ENCODE assay signal across 7 mouse cellular contexts in genomic region chr14:31233070-31233995, GRCm38 (mm10). TPM values are rescaled to one million over a fixed set of nuclear protein-coding genes. Genes with fewer than 3 reads are reported as not detected.
A peak's percentile ranks its signal among the peaks of the same experiment; 100 is the strongest.
DNase-seq lines count a peak whose midpoint lies in the region; ATAC-seq and TF ChIP-seq lines count a peak whose summit lies in the region.

No protein-coding gene starts in this region.

- 87% methylated on average over 14 of the region's 14 CpGs for WGBS in midbrain, embryonic 11.5 days
- 86% methylated on average over 14 of the region's 14 CpGs for WGBS in midbrain, embryonic 10.5 days
- WGBS in hindbrain, embryonic 12.5 days = 86% methylated on average over 14 of the region's 14 CpGs
- 84% methylated on average over 14 of the region's 14 CpGs for WGBS in limb, embryonic 13.5 days
- WGBS in stomach, postnatal 0 days = 75% methylated on average over 14 of the region's 14 CpGs

- ATAC-seq in midbrain, embryonic 11.5 days (ENCODE audit: low FRiP score) = peak; percentile 38
- ATAC-seq in hindbrain, embryonic 12.5 days (ENCODE audit: low FRiP score) = peak; percentile 32; the same call in 1 of the 2 replicates
- ATAC-seq in limb, embryonic 13.5 days (ENCODE audit: low FRiP score, low read depth) = peak; percentile 33; the same call in 1 of the 2 replicates
- peak; percentile 9 for ATAC-seq in stomach, postnatal 0 days (ENCODE audit: low FRiP score, low TSS enrichment)

- no peak overlapping the region for H3K4me3 ChIP-seq in midbrain, embryonic 11.5 days (ENCODE audit: low read depth, low read length)
- no peak overlapping the region for H3K4me3 ChIP-seq in midbrain, embryonic 10.5 days
- no peak overlapping the region for H3K4me3 ChIP-seq in hindbrain, embryonic 12.5 days
- no peak overlapping the region for H3K4me3 ChIP-seq in limb, embryonic 13.5 days
- no peak overlapping the region for H3K4me3 ChIP-seq in stomach, postnatal 0 days (ENCODE audit: low read depth, low read length)

- peak; percentile 65 for DNase-seq in midbrain, embryonic 11.5 days (ENCODE audit: low spot score, missing footprints)
- DNase-seq in midbrain, embryonic 10.5 days (ENCODE audit: low spot score) = no peak
- no peak for DNase-seq in stomach, postnatal 0 days (ENCODE audit: low spot score)
- DNase-seq in natural killer cell, adult 2 months (ENCODE audit: low spot score in 2 of 2) = no peak
- no peak for DNase-seq in spleen, postnatal 14 days (ENCODE audit: low spot score in 2 of 2)

- no peaks in the 10 kb centered on the region for H3K4me1 ChIP-seq in midbrain, embryonic 11.5 days (ENCODE audit: control insufficient read depth, insufficient read depth, low read length)
- H3K4me1 ChIP-seq in midbrain, embryonic 10.5 days = peaks cover 10% of the 10 kb centered on the region
- H3K4me1 ChIP-seq in hindbrain, embryonic 12.5 days = 0 out of 2 replicates have a peak, but pooled peaks cover 4% of the 10 kb centered on the region
- H3K4me1 ChIP-seq in limb, embryonic 13.5 days = 0 out of 2 replicates have a peak, but pooled peaks cover 4% of the 10 kb centered on the region
- no peaks in the 10 kb centered on the region for H3K4me1 ChIP-seq in stomach, postnatal 0 days (replicated peaks; ENCODE audit: control insufficient read depth, insufficient read depth)

- H3K9ac ChIP-seq in midbrain, embryonic 11.5 days (ENCODE audit: low read length) = no peak overlapping the region
- no peak overlapping the region for H3K9ac ChIP-seq in hindbrain, embryonic 12.5 days
- no peak overlapping the region for H3K9ac ChIP-seq in limb, embryonic 13.5 days
- no peak overlapping the region for H3K9ac ChIP-seq in stomach, postnatal 0 days (ENCODE audit: low read length)

- TF ChIP-seq CTCF in stomach, postnatal 0 days (IDR thresholded peaks at IDR 0.05; ENCODE audit: low read depth) = no peak

- H3K27me3 ChIP-seq in midbrain, embryonic 11.5 days (ENCODE audit: control insufficient read depth, insufficient read depth, low read length) = no peaks in the 10 kb centered on the region
- no peaks in the 10 kb centered on the region for H3K27me3 ChIP-seq in midbrain, embryonic 10.5 days (ENCODE audit: low read depth, poor library complexity, severe bottlenecking)
- H3K27me3 ChIP-seq in hindbrain, embryonic 12.5 days = no peaks in the 10 kb centered on the region
- H3K27me3 ChIP-seq in limb, embryonic 13.5 days = no peaks in the 10 kb centered on the region
- no peaks in the 10 kb centered on the region for H3K27me3 ChIP-seq in stomach, postnatal 0 days (ENCODE audit: control insufficient read depth, insufficient read depth, low read length)

- H3K9me3 ChIP-seq in midbrain, embryonic 11.5 days (ENCODE audit: control insufficient read depth, low read length) = no peaks in the 10 kb centered on the region
- H3K9me3 ChIP-seq in midbrain, embryonic 10.5 days (replicated peaks) = no peaks in the 10 kb centered on the region
- H3K9me3 ChIP-seq in hindbrain, embryonic 12.5 days (replicated peaks) = no peaks in the 10 kb centered on the region
- H3K9me3 ChIP-seq in limb, embryonic 13.5 days = no peaks in the 10 kb centered on the region
- no peaks in the 10 kb centered on the region for H3K9me3 ChIP-seq in stomach, postnatal 0 days (ENCODE audit: control insufficient read depth, low read length)

- no peak for TF ChIP-seq EP300 in stomach, postnatal 0 days (optimal IDR thresholded peaks at IDR 0.05)

- H3K4me2 ChIP-seq in midbrain, embryonic 11.5 days = no peak overlapping the region
- H3K4me2 ChIP-seq in hindbrain, embryonic 12.5 days (replicated peaks) = no peak overlapping the region
- no peak overlapping the region for H3K4me2 ChIP-seq in limb, embryonic 13.5 days (replicated peaks)
- H3K4me2 ChIP-seq in stomach, postnatal 0 days (replicated peaks; ENCODE audit: low read depth) = no peak overlapping the region

- H3K27ac ChIP-seq in midbrain, embryonic 11.5 days (ENCODE audit: low read depth, low read length) = no peak overlapping the region
- no peak overlapping the region for H3K27ac ChIP-seq in midbrain, embryonic 10.5 days (replicated peaks)
- no peak overlapping the region for H3K27ac ChIP-seq in hindbrain, embryonic 12.5 days
- H3K27ac ChIP-seq in limb, embryonic 13.5 days = no peak overlapping the region
- 0 out of 2 replicates have a peak overlapping the region, but pooled peaks have one; percentile 6 for H3K27ac ChIP-seq in stomach, postnatal 0 days (replicated peaks)

- H3K36me3 ChIP-seq in midbrain, embryonic 11.5 days (ENCODE audit: control insufficient read depth, insufficient read depth, low read length) = no peaks in the 10 kb centered on the region
- no peaks in the 10 kb centered on the region for H3K36me3 ChIP-seq in midbrain, embryonic 10.5 days
- H3K36me3 ChIP-seq in hindbrain, embryonic 12.5 days = peaks cover 5% of the 10 kb centered on the region
- peaks cover 7% of the 10 kb centered on the region for H3K36me3 ChIP-seq in limb, embryonic 13.5 days
- H3K36me3 ChIP-seq in stomach, postnatal 0 days (ENCODE audit: control insufficient read depth, insufficient read depth, low read length) = no peaks in the 10 kb centered on the region

RNA-seq across cellular contexts. Expression of gene Sema3g, which starts 15.7 kb away (rescaled TPM):
- polyA plus RNA-seq in midbrain, embryonic 11.5 days (2014; fragmentation: Nextera tagmentation; extraction: Ambion mirVana) = 0.19 and 0.37 TPM in 2 replicates
- 0.51 and 1.0 TPM in 2 replicates for polyA plus RNA-seq in midbrain, embryonic 10.5 days (2016; fragmentation: Nextera tagmentation; extraction: Ambion mirVana)
- polyA plus RNA-seq in hindbrain, embryonic 12.5 days (2016; fragmentation: Nextera tagmentation; extraction: Ambion mirVana) = 0.79 and 1.2 TPM in 2 replicates
- 1.1 and 1.3 TPM in 2 replicates for polyA plus RNA-seq in limb, embryonic 13.5 days (2015; fragmentation: Nextera tagmentation; extraction: Ambion mirVana)
- polyA plus RNA-seq in stomach, postnatal 0 days (2015; fragmentation: Nextera tagmentation; extraction: Ambion mirVana) = 0.38 and 0.53 TPM in 2 replicates

RNA-seq across cellular contexts. Expression of gene Nisch, which starts 16.6 kb away (rescaled TPM):
- polyA plus RNA-seq in midbrain, embryonic 11.5 days (2014; fragmentation: Nextera tagmentation; extraction: Ambion mirVana) = 243 and 258 TPM in 2 replicates
- polyA plus RNA-seq in midbrain, embryonic 10.5 days (2016; fragmentation: Nextera tagmentation; extraction: Ambion mirVana) = 391 and 448 TPM in 2 replicates
- 464 and 474 TPM in 2 replicates for polyA plus RNA-seq in hindbrain, embryonic 12.5 days (2016; fragmentation: Nextera tagmentation; extraction: Ambion mirVana)
- 457 and 480 TPM in 2 replicates for polyA plus RNA-seq in limb, embryonic 13.5 days (2015; fragmentation: Nextera tagmentation; extraction: Ambion mirVana)
- 87.7 and 106 TPM in 2 replicates for polyA plus RNA-seq in stomach, postnatal 0 days (2015; fragmentation: Nextera tagmentation; extraction: Ambion mirVana)

RNA-seq across cellular contexts. Expression of gene Phf7, which starts 17.8 kb away (rescaled TPM):
- 12.5 and 14.3 TPM in 2 replicates for polyA plus RNA-seq in midbrain, embryonic 11.5 days (2014; fragmentation: Nextera tagmentation; extraction: Ambion mirVana)
- 13.4 and 13.5 TPM in 2 replicates for polyA plus RNA-seq in midbrain, embryonic 10.5 days (2016; fragmentation: Nextera tagmentation; extraction: Ambion mirVana)
- 12.4 TPM in 2 replicates for polyA plus RNA-seq in hindbrain, embryonic 12.5 days (2016; fragmentation: Nextera tagmentation; extraction: Ambion mirVana)
- 12.9 and 13.5 TPM in 2 replicates for polyA plus RNA-seq in limb, embryonic 13.5 days (2015; fragmentation: Nextera tagmentation; extraction: Ambion mirVana)
- polyA plus RNA-seq in stomach, postnatal 0 days (2015; fragmentation: Nextera tagmentation; extraction: Ambion mirVana) = 9.5 and 10.1 TPM in 2 replicates

RNA-seq across cellular contexts. Expression of gene Bap1, which starts 17.9 kb away (rescaled TPM):
- polyA plus RNA-seq in midbrain, embryonic 11.5 days (2014; fragmentation: Nextera tagmentation; extraction: Ambion mirVana) = 95.7 and 95.9 TPM in 2 replicates
- polyA plus RNA-seq in midbrain, embryonic 10.5 days (2016; fragmentation: Nextera tagmentation; extraction: Ambion mirVana) = 136 and 151 TPM in 2 replicates
- polyA plus RNA-seq in hindbrain, embryonic 12.5 days (2016; fragmentation: Nextera tagmentation; extraction: Ambion mirVana) = 110 and 112 TPM in 2 replicates
- 103 and 104 TPM in 2 replicates for polyA plus RNA-seq in limb, embryonic 13.5 days (2015; fragmentation: Nextera tagmentation; extraction: Ambion mirVana)
- polyA plus RNA-seq in stomach, postnatal 0 days (2015; fragmentation: Nextera tagmentation; extraction: Ambion mirVana) = 22.5 and 24.5 TPM in 2 replicates

RNA-seq across cellular contexts. Expression of gene Tnnc1, which starts 25.2 kb away (rescaled TPM):
- 0.40 and 0.80 TPM in 2 replicates for polyA plus RNA-seq in midbrain, embryonic 11.5 days (2014; fragmentation: Nextera tagmentation; extraction: Ambion mirVana)
- polyA plus RNA-seq in midbrain, embryonic 10.5 days (2016; fragmentation: Nextera tagmentation; extraction: Ambion mirVana) = 0.80 and 1.1 TPM in 2 replicates
- 10.5 and 49.9 TPM in 2 replicates for polyA plus RNA-seq in hindbrain, embryonic 12.5 days (2016; fragmentation: Nextera tagmentation; extraction: Ambion mirVana)
- polyA plus RNA-seq in limb, embryonic 13.5 days (2015; fragmentation: Nextera tagmentation; extraction: Ambion mirVana) = 373 and 377 TPM in 2 replicates
- polyA plus RNA-seq in stomach, postnatal 0 days (2015; fragmentation: Nextera tagmentation; extraction: Ambion mirVana) = 4.1 and 6.5 TPM in 2 replicates
